Mouse (Mus musculus): Measurements from ENCODE around the gene Zp1.

GRCm38 (mm10) chr19:10935029-10935428 is 14.6 kb upstream of the Zp1 start:
- TF ChIP-seq CTCF (IDR thresholded peaks at IDR 0.05; ENCODE audit: control insufficient read depth, insufficient read depth, low read length) (no peak), POLR2A (IDR thresholded peaks at IDR 0.05; ENCODE audit: borderline replicate concordance, control insufficient read depth, low read depth, low read length) (no peak)
